Comparison of ENCODE assay signal across 8 mouse cellular contexts in the genomic region with DNA sequence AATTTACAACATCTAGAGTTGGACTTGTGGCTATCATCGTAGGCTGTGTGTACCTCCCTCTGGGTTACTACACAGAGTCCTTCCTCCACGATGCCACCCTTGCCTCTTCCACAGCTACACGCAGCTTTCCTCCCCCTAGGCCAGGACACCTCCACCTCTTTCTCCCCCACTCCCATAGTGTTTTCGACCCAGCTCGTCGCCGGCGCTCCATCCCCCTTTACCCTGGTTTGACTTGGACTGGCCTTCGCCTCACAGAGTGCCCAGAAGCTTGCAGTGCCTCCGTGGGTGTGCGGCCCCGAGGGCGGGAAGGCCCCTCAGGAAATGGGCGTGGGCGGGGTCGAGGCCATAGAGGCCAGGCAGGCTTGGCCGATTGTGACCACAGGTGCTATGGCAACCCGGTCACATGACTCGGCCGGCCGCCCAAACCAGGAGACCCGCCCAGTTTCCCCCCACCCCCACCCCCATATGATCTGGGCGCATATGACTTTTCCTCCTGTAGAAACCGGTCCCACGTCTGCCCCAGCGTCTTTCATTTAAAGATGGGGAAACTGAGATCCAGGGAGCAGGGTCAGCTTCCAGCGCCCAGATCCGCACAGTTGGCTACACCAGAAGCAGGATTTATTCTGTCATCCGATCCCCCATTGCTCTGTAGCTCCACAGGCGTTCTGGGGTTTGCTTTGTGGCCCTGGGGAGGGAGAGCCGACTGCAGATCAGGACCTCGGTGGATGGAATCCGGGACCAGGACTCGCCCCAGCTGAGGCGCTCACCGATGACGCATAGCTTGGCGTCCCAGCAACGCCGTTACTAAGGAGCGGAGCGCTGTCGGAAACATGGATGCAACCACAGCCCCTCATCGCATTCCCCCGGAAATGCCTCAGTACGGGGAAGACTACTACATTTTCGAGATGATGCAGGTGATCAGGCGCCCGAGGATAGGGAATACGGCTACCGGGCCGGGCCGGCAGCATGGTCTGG. TPM values are rescaled to one million over a fixed set of nuclear protein-coding genes. Genes with fewer than 3 reads are reported as not detected.
DNase-seq lines count a peak whose midpoint lies in the region; ATAC-seq and TF ChIP-seq lines count a peak whose summit lies in the region.

Gene Spaca9, minus strand, starts transcription at position 367 of the 975 bp plus-strand sequence.
Gene Ak8, plus strand, starts transcription at position 804 of the 975 bp plus-strand sequence.

- peak within 1 kb of the TSS; percentile 53 for H3K27ac ChIP-seq in CH12.LX (ENCODE audit: insufficient read depth, low read depth)
- peak within 1 kb of the TSS; percentile 14; the same call in 1 of the 2 replicates for H3K27ac ChIP-seq in forebrain, embryonic 14.5 days (ENCODE audit: low read depth, low read length)
- H3K27ac ChIP-seq in neural tube, embryonic 15.5 days (replicated peaks), result peak within 1 kb of the TSS; percentile 75

- peak within 1 kb of the TSS; percentile 62 to 81 (median 67) for H3K4me3 ChIP-seq in CH12.LX (replicated peaks in 1 of 3; ENCODE audit: low read depth in 2 of 3, low read length in 2 of 3, poor library complexity in 1 of 3)
- H3K4me3 ChIP-seq in forebrain, embryonic 14.5 days (ENCODE audit: low read depth, low read length), result peak within 1 kb of the TSS; percentile 58
- peak within 1 kb of the TSS; percentile 66 for H3K4me3 ChIP-seq in neural tube, embryonic 15.5 days (replicated peaks)

- peaks cover 0 to 18% of the 10 kb centered on the region in 2 experiments for H3K36me3 ChIP-seq in CH12.LX (replicated peaks in 1 of 2; ENCODE audit: control insufficient read depth in 1 of 2, insufficient read depth in 1 of 2, low read length in 1 of 2)
- H3K36me3 ChIP-seq in forebrain, embryonic 14.5 days (ENCODE audit: control insufficient read depth, insufficient read depth, low read length), result no peaks in the 10 kb centered on the region
- no peaks in the 10 kb centered on the region for H3K36me3 ChIP-seq in neural tube, embryonic 15.5 days

- no peak for TF ChIP-seq EP300 in CH12.LX (IDR thresholded peaks at IDR 0.05; ENCODE audit: low read length)

- H3K4me1 ChIP-seq in CH12.LX (ENCODE audit: control insufficient read depth in 1 of 2, insufficient read depth in 2 of 2), result peaks cover 10 to 45% of the 10 kb centered on the region in 2 experiments
- H3K4me1 ChIP-seq in forebrain, embryonic 14.5 days (ENCODE audit: control insufficient read depth, insufficient read depth, low read length), result peaks cover 3% of the 10 kb centered on the region
- peaks cover 12% of the 10 kb centered on the region for H3K4me1 ChIP-seq in neural tube, embryonic 15.5 days

- peak within 1 kb of the TSS; percentile 68 for H3K4me2 ChIP-seq in CH12.LX (ENCODE audit: insufficient read depth, low read depth, poor library complexity, severe bottlenecking)
- H3K4me2 ChIP-seq in forebrain, embryonic 14.5 days (ENCODE audit: low read length), result peak within 1 kb of the TSS; percentile 95
- H3K4me2 ChIP-seq in neural tube, embryonic 15.5 days, result peak within 1 kb of the TSS; percentile 98

- TF ChIP-seq CTCF in CH12.LX (conservative IDR thresholded peaks at IDR 0.05 in 1 of 2, IDR thresholded peaks at IDR 0.05 in 1 of 2; ENCODE audit: low read depth in 2 of 2, low read length in 2 of 2), result no peak

- 2% methylated on average over 53 of the region's 53 CpGs for whole genome bisulfite sequencing in forebrain, embryonic 14.5 days
- WGBS in neural tube, embryonic 15.5 days, result under 1% methylated on average over 53 of the region's 53 CpGs

- in situ Hi-C loops in CH12.LX (cut with MboI; ENCODE audit: low pct_ligation_motif_present, low pct_unique_long_range_greater_than_20kb, low sequenced_read_pairs), result loop anchor here (5.0 kb wide), 1 partner anchor 43 kb away; no protein-coding TSS in a partner anchor

- DNase-seq in CH12.LX (ENCODE audit: extremely low read depth), result peak; percentile 79
- DNase-seq in c-Kit-positive CD71-positive TER-119-negative erythroid progenitor cells, embryonic 14.5 days (ENCODE audit: low read depth), result peak; percentile 44
- DNase-seq in forebrain, embryonic 14.5 days (ENCODE audit: low spot score), result peak; percentile 91
- peak; percentile 75 to 90 for DNase-seq in heart, postnatal 14 days
- peak; percentile 74 to 87 for DNase-seq in layer of hippocampus, adult 18-20 months (ENCODE audit: low spot score in 2 of 2)
- DNase-seq in lung, adult 18-20 months, result peak; percentile 79 to 84
- peak; percentile 92 for DNase-seq in testis, postnatal 10 days (ENCODE audit: low spot score)

- peak; percentile 93 for ATAC-seq in forebrain, embryonic 14.5 days
- peak; percentile 91 for ATAC-seq in neural tube, embryonic 15.5 days (ENCODE audit: low FRiP score)

- no peaks in the 10 kb centered on the region for H3K9me3 ChIP-seq in CH12.LX (replicated peaks; ENCODE audit: low read length)
- H3K9me3 ChIP-seq in forebrain, embryonic 14.5 days (replicated peaks; ENCODE audit: control insufficient read depth, low read length), result no peaks in the 10 kb centered on the region
- no peaks in the 10 kb centered on the region for H3K9me3 ChIP-seq in neural tube, embryonic 15.5 days (replicated peaks)

- peak; percentile 54 for TF ChIP-seq POLR2A in CH12.LX (IDR thresholded peaks at IDR 0.05; ENCODE audit: low read depth, low read length)

- no peak for TF ChIP-seq RAD21 in CH12.LX (IDR thresholded peaks at IDR 0.05; ENCODE audit: low read depth, low read length)

- dilution Hi-C loops in CH12.LX (cut with MboI; ENCODE audit: extremely low pct_ligation_motif_present, extremely low pct_unique_long_range_greater_than_20kb, low sequenced_read_pairs), result no loop called here

- no peaks in the 10 kb centered on the region for H3K27me3 ChIP-seq in CH12.LX (replicated peaks)
- H3K27me3 ChIP-seq in forebrain, embryonic 14.5 days (replicated peaks; ENCODE audit: control insufficient read depth, insufficient read depth, low read length), result no peaks in the 10 kb centered on the region
- no peaks in the 10 kb centered on the region for H3K27me3 ChIP-seq in neural tube, embryonic 15.5 days (replicated peaks)

- H3K79me2 ChIP-seq in CH12.LX (replicated peaks; ENCODE audit: control insufficient read depth, extremely low read depth, insufficient read depth, poor library complexity, severe bottlenecking), result no peaks in the 10 kb centered on the region

- intact Hi-C loops in heart, postnatal 14 days (cut with DNase I), result loop anchor here (5.0 kb wide), 1 partner anchor 138 kb away; no protein-coding TSS in a partner anchor

- H3K9ac ChIP-seq in CH12.LX (ENCODE audit: insufficient read depth, low read depth), result peak within 1 kb of the TSS; percentile 77
- peak within 1 kb of the TSS; percentile 70 for H3K9ac ChIP-seq in forebrain, embryonic 14.5 days (ENCODE audit: low read length)
- H3K9ac ChIP-seq in neural tube, embryonic 15.5 days (replicated peaks), result peak within 1 kb of the TSS; percentile 73

TF ChIP-seq in CH12.LX, 34 proteins besides CTCF, POLR2A, EP300 and RAD21 (continues in another document):
- TF ChIP-seq ZNF384 (IDR thresholded peaks at IDR 0.05; ENCODE audit: low read depth, low read length) (no peak), E2F4 (IDR thresholded peaks at IDR 0.05; ENCODE audit: insufficient replicate concordance, low read depth, low read length) (no peak), IRF4 (IDR thresholded peaks at IDR 0.05; ENCODE audit: low read depth, low read length) (peak; percentile 43; the same call in 1 of the 2 replicates), MAX (IDR thresholded peaks at IDR 0.05; ENCODE audit: low read length) (peak; percentile 49; the same call in 1 of the 2 replicates), JUND (conservative IDR thresholded peaks at IDR 0.05; ENCODE audit: low read depth, low read length) (no peak), MAZ (IDR thresholded peaks at IDR 0.05; ENCODE audit: low read depth, low read length) (no peak), POLR2AphosphoS2 (IDR thresholded peaks at IDR 0.05; ENCODE audit: low read depth, low read length) (no peak), ELF1 (IDR thresholded peaks at IDR 0.05; ENCODE audit: low read depth, low read length) (no peak), RCOR1 (conservative IDR thresholded peaks at IDR 0.05; ENCODE audit: low read depth, low read length) (no peak), BHLHE40 (IDR thresholded peaks at IDR 0.05; ENCODE audit: low read depth, low read length) (peak; percentile 76), ZMIZ1 (IDR thresholded peaks at IDR 0.05; ENCODE audit: low read depth, low read length) (0 out of 2 replicates have a peak, but pooled peaks have one; percentile 38), CHD2 (IDR thresholded peaks at IDR 0.05; ENCODE audit: low read length) (peak; percentile 61), KAT2A (IDR thresholded peaks at IDR 0.05; ENCODE audit: insufficient replicate concordance, low read length) (0 out of 2 replicates have a peak, but pooled peaks have one; percentile 30), CHD1 (IDR thresholded peaks at IDR 0.05; ENCODE audit: low read depth, low read length) (no peak), ETS1 (conservative IDR thresholded peaks at IDR 0.05; ENCODE audit: low read depth, low read length) (no peak), TCF12 (IDR thresholded peaks at IDR 0.05; ENCODE audit: low read depth, low read length) (peak; percentile 51), GABPA (IDR thresholded peaks at IDR 0.05; ENCODE audit: insufficient replicate concordance, low read depth, low read length) (no peak), PAX5 (IDR thresholded peaks at IDR 0.05; ENCODE audit: low read length) (no peak), MAFK (IDR thresholded peaks at IDR 0.05; ENCODE audit: insufficient replicate concordance, low read length) (no peak), JUN (IDR thresholded peaks at IDR 0.05; ENCODE audit: insufficient read depth, low read depth, low read length) (no peak), HCFC1 (IDR thresholded peaks at IDR 0.05; ENCODE audit: low read depth, low read length) (peak; percentile 69)

RNA-seq across cellular contexts. Expression of gene Spaca9, which starts in this region (rescaled TPM):
- total RNA-seq in CH12.LX (2012; rRNA removed) (6.0 and 13.1 TPM in 2 replicates), CH12.LX (2014; rRNA removed) (8.0 and 9.2 TPM in 2 replicates)
- polyA plus RNA-seq in CH12.LX (2012; ENCODE audit: insufficient read length, low read depth), result 7.4 and 9.8 TPM in 2 replicates
- polyA plus RNA-seq in forebrain, embryonic 14.5 days (2014; fragmentation: Nextera tagmentation; extraction: Ambion mirVana), result 1.8 and 2.8 TPM in 2 replicates
- under 1 TPM in 1 of 2 experiments, not detected in 1; 0.53 TPM for total RNA-seq in heart, postnatal 14 days (2021)
- total RNA-seq in layer of hippocampus, adult 18-20 months (2021), result not detected
- polyA plus RNA-seq in neural tube, embryonic 15.5 days (2015; fragmentation: Nextera tagmentation; extraction: Ambion mirVana), result 1.5 TPM in 2 replicates

RNA-seq across cellular contexts. Expression of gene Ak8, which starts in this region (rescaled TPM):
- total RNA-seq in CH12.LX (2012; rRNA removed), result 0.55 and 0.84 TPM in 2 replicates
- total RNA-seq in CH12.LX (2014; rRNA removed), result 0.58 and 1.1 TPM in 2 replicates
- 4.9 and 5.3 TPM in 2 replicates for polyA plus RNA-seq in CH12.LX (2012; ENCODE audit: insufficient read length, low read depth)
- 2.0 and 2.2 TPM in 2 replicates for polyA plus RNA-seq in forebrain, embryonic 14.5 days (2014; fragmentation: Nextera tagmentation; extraction: Ambion mirVana)
- under 1 TPM in 1 of 2 experiments, not detected in 1; 0.24 TPM for total RNA-seq in heart, postnatal 14 days (2021)
- 1 to 10 TPM in 1 of 2 experiments, under 1 TPM in 1; 0.87 to 1.2 TPM for total RNA-seq in layer of hippocampus, adult 18-20 months (2021)
- 1.7 and 1.8 TPM in 2 replicates for polyA plus RNA-seq in neural tube, embryonic 15.5 days (2015; fragmentation: Nextera tagmentation; extraction: Ambion mirVana)

Comparison
In these comparisons a context has a peak if more than half of its experiments do, and no peak if none do; other contexts are left out.
1. Peak in every context shown above with its lines: DNase-seq, ATAC-seq, H3K4me3 ChIP-seq and H3K27ac ChIP-seq.
2. RNA of gene Spaca9 (total RNA-seq): 6.0 to 13.1 TPM in CH12.LX; 0.53 TPM in heart, postnatal 14 days and not detected in layer of hippocampus, adult 18-20 months; every median in the first group is over 4 times any median in the second.
3. Peak in DNase-seq in heart, postnatal 14 days; RNA of the genes that start here not detected or under 1 TPM.
4. H3K27ac ChIP-seq: peak in every context shown above with its lines; median percentile 75 in neural tube, embryonic 15.5 days; 53 in CH12.LX; 14 in forebrain, embryonic 14.5 days.